Mouse (Mus musculus): ENCODE results near the gene Fbxw8.

GRCm38 (mm10) chr5:118167561-118167995, 12.3 kb upstream of the Fbxw8 start:
- TF ChIP-seq POLR2A (IDR thresholded peaks at IDR 0.05; ENCODE audit: extremely low read depth, insufficient read depth, low read length): no peak
- TF ChIP-seq CTCF (IDR thresholded peaks at IDR 0.05; ENCODE audit: low read depth, low read length): no peak
